Mouse (Mus musculus): ENCODE results near the gene Dnmt3a.

GRCm38 (mm10) chr12:3905436-3905835 is 99.6 kb downstream of the Dnmt3a start:
- TF ChIP-seq POLR2A (IDR thresholded peaks at IDR 0.05; ENCODE audit: control insufficient read depth in 1 of 2, insufficient read depth in 1 of 2, low read depth in 1 of 2, low read length in 2 of 2, poor library complexity in 1 of 2) (no peak), CTCF (IDR thresholded peaks at IDR 0.05 in 2 of 3, conservative IDR thresholded peaks at IDR 0.05 in 1 of 3; ENCODE audit: control insufficient read depth in 1 of 3, insufficient read depth in 1 of 3, low read depth in 2 of 3, low read length in 3 of 3, poor library complexity in 1 of 3, severe bottlenecking in 1 of 3) (no peak), ZKSCAN1 (IDR thresholded peaks at IDR 0.05; ENCODE audit: low read depth, low read length) (no peak), TAL1 (IDR thresholded peaks at IDR 0.05; ENCODE audit: low read length) (no peak), ZC3H11A (IDR thresholded peaks at IDR 0.05; ENCODE audit: low read depth, low read length) (no peak), KAT2A (conservative IDR thresholded peaks at IDR 0.05; ENCODE audit: low read depth, low read length) (no peak), EP300 (IDR thresholded peaks at IDR 0.05; ENCODE audit: low read depth in 1 of 2, low read length in 2 of 2) (no peak)

All from MEL (cell line).